Mouse (Mus musculus) liver (tissue): Measurements from ENCODE around the gene Gbgt1.
A peak's percentile ranks its signal among the peaks of the same experiment; 100 is the strongest.

Source experiments
- DNase-seq: peaks from one replicate; pipeline ENCODE4 v3.0.0-alpha.2; 2020; ENCODE audit warnings: mixed read lengths

Gbgt1 gene

GRCm38 (mm10) chr2:28530311-28530710 lies 33.6 kb downstream of the Gbgt1 start:
- DNase-seq, result no peak

GRCm38 (mm10) chr2:28532938-28533771 lies 36.5 kb downstream of the Gbgt1 start:
- peak; percentile 80 for DNase-seq

- no peak for DNase-seq
Observed at GRCm38 (mm10) chr2:28533901-28534435, 37.3 kb downstream of the Gbgt1 start.

- peak; percentile 21 for DNase-seq
Observed at GRCm38 (mm10) chr2:28534436-28535262, 38.0 kb downstream of the Gbgt1 start.

- no peak for DNase-seq
Observed at GRCm38 (mm10) chr2:28535263-28535540, 38.5 kb downstream of the Gbgt1 start.

- DNase-seq, result no peak
Observed at GRCm38 (mm10) chr2:28535650-28536049, 39.0 kb downstream of the Gbgt1 start.

GRCm38 (mm10) chr2:28536166-28536565 lies 39.5 kb downstream of the Gbgt1 start:
- DNase-seq, result no peak

GRCm38 (mm10) chr2:28536766-28537633 lies 40.3 kb downstream of the Gbgt1 start:
- DNase-seq, result no peak

- DNase-seq, result no peak
Observed at GRCm38 (mm10) chr2:28537634-28537920, 40.9 kb downstream of the Gbgt1 start.

- DNase-seq, result no peak
Observed at GRCm38 (mm10) chr2:28537995-28538816, 41.5 kb downstream of the Gbgt1 start.

GRCm38 (mm10) chr2:28538817-28539128 lies 42.1 kb downstream of the Gbgt1 start:
- no peak for DNase-seq

- peak; percentile 33 for DNase-seq
Observed at GRCm38 (mm10) chr2:28539206-28539605, 42.5 kb downstream of the Gbgt1 start.

GRCm38 (mm10) chr2:28539949-28540348 lies 43.3 kb downstream of the Gbgt1 start:
- peak; percentile 32 for DNase-seq

- DNase-seq, result no peak
Observed at GRCm38 (mm10) chr2:28540587-28541227, 44.0 kb downstream of the Gbgt1 start.

GRCm38 (mm10) chr2:28543894-28544293 lies 47.2 kb downstream of the Gbgt1 start:
- DNase-seq, result no peak

GRCm38 (mm10) chr2:28545976-28546375 lies 49.3 kb downstream of the Gbgt1 start:
- no peak for DNase-seq

- no peak for DNase-seq
Observed at GRCm38 (mm10) chr2:28546560-28546959, 49.9 kb downstream of the Gbgt1 start.

GRCm38 (mm10) chr2:28547237-28548172 lies 50.8 kb downstream of the Gbgt1 start:
- peak; percentile 80 for DNase-seq

- no peak for DNase-seq
Observed at GRCm38 (mm10) chr2:28549157-28549556, 52.5 kb downstream of the Gbgt1 start.

GRCm38 (mm10) chr2:28552301-28552700 lies 55.6 kb downstream of the Gbgt1 start:
- no peak for DNase-seq
